ENCODE assay signal across 23 mouse cellular contexts in genomic region chr4:87079305-87079704, GRCm38 (mm10).
"Had no signal": no experiment of that assay in that cellular context is flagged by ENCODE, and none has a peak within 500 bp of the region (broad histone marks: within the 10 kb centered on the region; RNA-seq: fewer than 3 reads in every experiment).

No protein-coding gene starts in this region.

- ATAC-seq: hindbrain, embryonic 16.5 days; inflammation-experienced regulatory T-cells, adult 6 months; intestine, embryonic 15.5 days; intestine, postnatal 0 days; liver, postnatal 0 days had no signal

- H3K4me3 ChIP-seq: gastrocnemius, adult 2 months; heart, embryonic 10.5 days; heart, embryonic 12.5 days; hindbrain, embryonic 10.5 days; hindbrain, embryonic 12.5 days; intestine, embryonic 15.5 days; limb, embryonic 10.5 days; limb, embryonic 12.5 days; liver, embryonic 13.5 days; liver, embryonic 15.5 days had no signal

- H3K36me3 ChIP-seq: heart, embryonic 10.5 days; heart, embryonic 12.5 days; hindbrain, embryonic 10.5 days; hindbrain, embryonic 12.5 days; intestine, embryonic 15.5 days; limb, embryonic 10.5 days; limb, embryonic 12.5 days; liver, embryonic 13.5 days; liver, embryonic 15.5 days had no signal

- H3K9ac ChIP-seq: heart, embryonic 12.5 days; hindbrain, embryonic 12.5 days; hindbrain, embryonic 14.5 days; intestine, embryonic 15.5 days; limb, embryonic 12.5 days; liver, embryonic 13.5 days; liver, embryonic 15.5 days; liver, postnatal 0 days had no signal

- DNase-seq: gastrocnemius, adult 2 months; gastrocnemius, postnatal 10 days; gastrocnemius, postnatal 25 days; heart, adult 18-20 months; heart, postnatal 10 days; heart, postnatal 4 days; layer of hippocampus, adult 9-11 months; liver; liver, embryonic 13.5 days; liver, postnatal 0 days had no signal

- H3K4me2 ChIP-seq: heart, embryonic 12.5 days; hindbrain, embryonic 12.5 days; hindbrain, embryonic 14.5 days; intestine, embryonic 15.5 days; limb, embryonic 12.5 days; liver, embryonic 11.5 days; liver, embryonic 13.5 days; liver, embryonic 15.5 days had no signal

- H3K4me1 ChIP-seq: hindbrain, embryonic 10.5 days; hindbrain, embryonic 12.5 days; intestine, embryonic 15.5 days; limb, embryonic 10.5 days; limb, embryonic 12.5 days; liver, embryonic 13.5 days; liver, embryonic 15.5 days had no signal

- H3K27ac ChIP-seq: gastrocnemius, adult 2 months; heart, embryonic 10.5 days; hindbrain, embryonic 10.5 days; hindbrain, embryonic 12.5 days; hindbrain, embryonic 14.5 days; intestine, embryonic 15.5 days; limb, embryonic 10.5 days; limb, embryonic 12.5 days; liver, embryonic 13.5 days; liver, embryonic 15.5 days had no signal

- H3K9me3 ChIP-seq: heart, embryonic 10.5 days; heart, embryonic 12.5 days; hindbrain, embryonic 10.5 days; hindbrain, embryonic 12.5 days; intestine, embryonic 15.5 days; limb, embryonic 10.5 days; limb, embryonic 12.5 days; liver, embryonic 13.5 days; liver, embryonic 15.5 days had no signal

- H3K27me3 ChIP-seq: heart, embryonic 12.5 days; hindbrain, embryonic 12.5 days; intestine, embryonic 15.5 days; liver, embryonic 13.5 days; liver, embryonic 15.5 days had no signal
